Mouse (Mus musculus): Measurements from ENCODE around the gene Chit1.

DNA sequence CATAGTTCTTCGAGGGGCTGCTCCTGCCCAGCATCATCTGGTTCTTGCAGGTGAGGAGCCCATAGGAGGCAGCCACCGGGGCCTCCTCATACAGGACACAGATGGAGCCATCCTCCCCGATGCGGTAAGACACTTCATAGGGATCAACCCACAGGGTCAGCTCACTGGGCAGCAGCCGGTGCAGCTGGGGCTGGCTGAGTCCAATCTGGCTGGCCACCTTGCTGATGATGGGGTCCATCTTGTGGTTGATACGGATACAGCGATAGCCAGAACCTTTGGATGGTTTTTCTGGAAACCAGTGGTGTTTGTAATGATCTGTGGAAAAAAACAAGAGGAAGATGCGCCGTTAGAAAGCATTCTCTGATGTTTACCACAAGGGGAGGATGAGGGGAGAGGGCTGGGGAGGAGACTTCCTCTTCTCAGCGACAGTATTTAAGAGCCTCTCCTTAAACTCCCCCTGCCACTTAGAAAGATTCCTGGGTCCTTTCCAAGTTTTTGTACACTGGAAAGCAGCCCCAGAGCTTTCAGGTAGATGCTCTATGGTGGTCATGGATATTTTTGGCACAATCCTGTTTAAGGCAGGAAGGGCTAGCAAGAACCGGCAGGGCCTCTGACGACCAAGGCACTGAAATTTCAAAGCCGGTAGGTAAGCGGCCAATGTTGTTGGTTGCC is 33.5 kb upstream of the Chit1 start:
- TF ChIP-seq HCFC1 (IDR thresholded peaks at IDR 0.05; ENCODE audit: borderline replicate concordance, insufficient read depth, low read length) (no peak), CHD2 (IDR thresholded peaks at IDR 0.05; ENCODE audit: low read depth, low read length) (no peak), ZNF384 (IDR thresholded peaks at IDR 0.05; ENCODE audit: low read depth, low read length) (no peak), ZC3H11A (IDR thresholded peaks at IDR 0.05; ENCODE audit: borderline replicate concordance, low read depth, low read length) (no peak), MAFK (IDR thresholded peaks at IDR 0.05; ENCODE audit: insufficient read depth, low read depth, low read length) (no peak)
